Mouse (Mus musculus): Measurements from ENCODE around the gene Cog2. TPM values are rescaled to one million over a fixed set of nuclear protein-coding genes. Genes with fewer than 3 reads are reported as not detected.
A peak's percentile ranks its signal among the peaks of the same experiment; 100 is the strongest.

The Cog2 gene
- total and polyA plus RNA-seq, 3 experiments: 32.6 to 37.5 TPM; not detected in 1

- Histone ChIP-seq H3K27ac (ENCODE audit: control insufficient read depth, low read depth, low read length) (no peak overlapping the region), H3K79me2 (ENCODE audit: control insufficient read depth, insufficient read depth, low read length, poor library complexity) (no peaks in the 10 kb centered on the region), H3K9me3 (replicated peaks; ENCODE audit: insufficient read depth, low read length) (no peaks in the 10 kb centered on the region), H3K4me3 (ENCODE audit: control insufficient read depth in 1 of 2, insufficient read depth in 1 of 2, low read depth in 2 of 2, low read length in 2 of 2) (no peak overlapping the region), H3K36me3 (ENCODE audit: control insufficient read depth in 1 of 2, insufficient read depth in 2 of 2, low read length in 2 of 2) (peaks cover 0 to 2% of the 10 kb centered on the region in 2 experiments; a peak in 1 of 4 replicates), H3K9ac (ENCODE audit: control insufficient read depth, low read depth, low read length, poor library complexity, severe bottlenecking) (no peak overlapping the region), H3K4me1 (ENCODE audit: control insufficient read depth in 1 of 2, insufficient read depth in 2 of 2, low read length in 2 of 2) (peaks cover 0 to 9% of the 10 kb centered on the region in 2 experiments; a peak in 2 of 4 replicates), H3K27me3 (ENCODE audit: control insufficient read depth in 1 of 2, insufficient read depth in 2 of 2, low read length in 2 of 2) (no peaks in the 10 kb centered on the region; a peak in 1 of 4 replicates)
- DNase-seq (ENCODE audit: low read depth, low spot score): peak; percentile 75
- no peak for TF ChIP-seq CHD1 (IDR thresholded peaks at IDR 0.05; ENCODE audit: low read depth, low read length)
- no peak for TF ChIP-seq MAFK (IDR thresholded peaks at IDR 0.05; ENCODE audit: borderline replicate concordance, low read depth, low read length)
- no peak for TF ChIP-seq POLR2AphosphoS5 (IDR thresholded peaks at IDR 0.05; ENCODE audit: borderline replicate concordance, low read depth, low read length)
- no peak for TF ChIP-seq MYB (IDR thresholded peaks at IDR 0.05; ENCODE audit: low read depth, low read length)
- TF ChIP-seq TBP (IDR thresholded peaks at IDR 0.05; ENCODE audit: low read depth, low read length): no peak
- no peak for TF ChIP-seq POLR2AphosphoS2 (IDR thresholded peaks at IDR 0.05; ENCODE audit: low read length)
- no peak for TF ChIP-seq NRF1 (IDR thresholded peaks at IDR 0.05; ENCODE audit: insufficient read depth, low read depth, low read length, poor library complexity, severe bottlenecking)
- no peak for TF ChIP-seq JUND (IDR thresholded peaks at IDR 0.05; ENCODE audit: low read depth, low read length)
- TF ChIP-seq MEF2A (IDR thresholded peaks at IDR 0.05; ENCODE audit: extremely low read depth, insufficient replicate concordance, low read depth, low read length, poor library complexity, severe bottlenecking): no peak
- TF ChIP-seq RAD21 (IDR thresholded peaks at IDR 0.05; ENCODE audit: low read depth, low read length): no peak
- TF ChIP-seq ELF1 (IDR thresholded peaks at IDR 0.05; ENCODE audit: low read depth, low read length): no peak
- TF ChIP-seq MAZ (IDR thresholded peaks at IDR 0.05; ENCODE audit: low read depth, low read length): no peak
These were observed 65.3 kb downstream of the Cog2 start for GRCm38 (mm10) chr8:124585718-124586425.

GRCm38 (mm10) chr8:124586556-124586955 is 66.0 kb downstream of the Cog2 start:
- no peak for DNase-seq (ENCODE audit: low read depth, low spot score)
- Histone ChIP-seq H3K9ac (ENCODE audit: control insufficient read depth, low read depth, low read length, poor library complexity, severe bottlenecking) (no peak overlapping the region), H3K27ac (ENCODE audit: control insufficient read depth, low read depth, low read length) (no peak overlapping the region), H3K4me1 (ENCODE audit: control insufficient read depth in 1 of 2, insufficient read depth in 2 of 2, low read length in 2 of 2) (peaks cover 0 to 9% of the 10 kb centered on the region in 2 experiments; a peak in 2 of 4 replicates), H3K27me3 (ENCODE audit: control insufficient read depth in 1 of 2, insufficient read depth in 2 of 2, low read length in 2 of 2) (no peaks in the 10 kb centered on the region; a peak in 2 of 4 replicates), H3K79me2 (ENCODE audit: control insufficient read depth, insufficient read depth, low read length, poor library complexity) (no peaks in the 10 kb centered on the region), H3K36me3 (ENCODE audit: control insufficient read depth in 1 of 2, insufficient read depth in 2 of 2, low read length in 2 of 2) (peaks cover 0 to 2% of the 10 kb centered on the region in 2 experiments; a peak in 1 of 4 replicates), H3K9me3 (replicated peaks; ENCODE audit: insufficient read depth, low read length) (no peaks in the 10 kb centered on the region), H3K4me3 (ENCODE audit: control insufficient read depth in 1 of 2, insufficient read depth in 1 of 2, low read depth in 2 of 2, low read length in 2 of 2) (no peak overlapping the region)
- TF ChIP-seq ZKSCAN1 (IDR thresholded peaks at IDR 0.05; ENCODE audit: low read depth, low read length) (no peak), ETS1 (IDR thresholded peaks at IDR 0.05; ENCODE audit: low read depth, low read length) (no peak), ZC3H11A (IDR thresholded peaks at IDR 0.05; ENCODE audit: low read depth, low read length) (no peak), SIN3A (IDR thresholded peaks at IDR 0.05; ENCODE audit: low read length) (no peak), USF1 (IDR thresholded peaks at IDR 0.05; ENCODE audit: low read depth, low read length) (no peak), MAZ (IDR thresholded peaks at IDR 0.05; ENCODE audit: low read depth, low read length) (no peak), UBTF (IDR thresholded peaks at IDR 0.05; ENCODE audit: borderline replicate concordance, insufficient read depth, low read depth, low read length) (no peak), MXI1 (IDR thresholded peaks at IDR 0.05; ENCODE audit: low read depth, low read length) (no peak), TCF12 (IDR thresholded peaks at IDR 0.05; ENCODE audit: low read depth, low read length) (no peak)
